Mouse (Mus musculus): Measurements from ENCODE around the gene Gpr107. TPM values are rescaled to one million over a fixed set of nuclear protein-coding genes. Genes with fewer than 3 reads are reported as not detected.

Gpr107 gene
- polyA plus RNA-seq, 1 experiment from 2014 or later = 28.7 TPM

- no peaks in the 10 kb centered on the region for H3K36me3 ChIP-seq (replicated peaks)
- no peaks in the 10 kb centered on the region for H3K9me3 ChIP-seq
- H3K27me3 ChIP-seq (replicated peaks; ENCODE audit: low read depth, poor library complexity, severe bottlenecking) = no peaks in the 10 kb centered on the region
- no peak overlapping the region for H3K4me3 ChIP-seq
- 70% methylated on average over 8 of the region's 8 CpGs for WGBS
- peaks cover 47% of the 10 kb centered on the region for H3K4me1 ChIP-seq
- DNase-seq (ENCODE audit: low spot score) = peak; percentile 21
- H3K27ac ChIP-seq (replicated peaks) = peak overlapping the region; percentile 48
These were observed 21.3 kb upstream of the Gpr107 start for GRCm38 (mm10) chr2:31130815-31131299.

DNA sequence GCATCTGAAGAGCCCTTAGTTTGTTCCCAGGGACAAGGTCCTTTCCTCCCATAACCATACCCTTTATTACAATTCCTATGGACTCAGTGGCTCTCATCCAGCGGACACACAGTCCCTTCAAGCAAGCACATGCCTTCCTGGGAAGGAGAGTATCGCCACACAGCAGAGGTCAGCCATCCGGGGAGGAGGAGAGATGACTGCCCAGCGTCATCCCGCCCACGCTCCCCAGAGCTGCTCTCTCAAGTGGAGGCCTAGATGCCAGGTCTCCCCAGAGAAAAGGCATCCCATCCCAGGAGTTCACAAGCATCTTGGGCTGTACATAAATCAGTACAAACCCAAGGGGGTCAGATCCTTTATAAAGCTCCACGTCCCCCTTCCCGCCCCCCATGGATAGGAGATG, 19.4 kb upstream of the Gpr107 start:
- DNase-seq (ENCODE audit: low spot score) = no peak
- WGBS = 72% methylated on average over 8 of the region's 8 CpGs
- Histone ChIP-seq H3K27ac (replicated peaks) (no peak overlapping the region), H3K4me3 (no peak overlapping the region), H3K27me3 (replicated peaks; ENCODE audit: low read depth, poor library complexity, severe bottlenecking) (no peaks in the 10 kb centered on the region), H3K36me3 (replicated peaks) (no peaks in the 10 kb centered on the region), H3K4me1 (peaks cover 50% of the 10 kb centered on the region), H3K9me3 (no peaks in the 10 kb centered on the region)

DNA sequence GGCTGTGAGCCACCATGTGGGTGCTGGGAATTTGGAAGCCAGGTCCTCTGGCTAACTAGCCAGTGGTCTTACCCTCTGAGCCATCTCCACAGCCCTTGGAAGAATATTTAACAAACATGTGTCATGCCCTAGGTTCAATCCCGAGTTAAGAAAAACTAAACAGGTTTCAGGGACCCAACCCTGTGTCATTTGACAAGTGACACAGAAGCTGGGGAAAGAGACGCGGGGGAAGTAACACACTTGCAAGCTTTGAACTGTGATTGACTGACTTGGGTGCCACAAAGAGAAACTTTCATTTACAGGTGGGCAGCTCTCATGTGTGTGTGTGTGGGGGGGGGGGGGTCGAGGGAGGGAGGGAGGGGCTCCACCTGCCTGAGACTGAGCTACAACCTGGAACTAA, 18.1 kb upstream of the Gpr107 start:
- no peak for DNase-seq (ENCODE audit: low spot score)
- no peak overlapping the region for H3K27ac ChIP-seq (replicated peaks)
- WGBS = 83% methylated on average over 4 of the region's 4 CpGs
- no peaks in the 10 kb centered on the region for H3K36me3 ChIP-seq (replicated peaks)
- no peak overlapping the region for H3K4me3 ChIP-seq
- peaks cover 47% of the 10 kb centered on the region for H3K4me1 ChIP-seq
- no peaks in the 10 kb centered on the region for H3K9me3 ChIP-seq
- H3K27me3 ChIP-seq (replicated peaks; ENCODE audit: low read depth, poor library complexity, severe bottlenecking) = no peaks in the 10 kb centered on the region

DNA sequence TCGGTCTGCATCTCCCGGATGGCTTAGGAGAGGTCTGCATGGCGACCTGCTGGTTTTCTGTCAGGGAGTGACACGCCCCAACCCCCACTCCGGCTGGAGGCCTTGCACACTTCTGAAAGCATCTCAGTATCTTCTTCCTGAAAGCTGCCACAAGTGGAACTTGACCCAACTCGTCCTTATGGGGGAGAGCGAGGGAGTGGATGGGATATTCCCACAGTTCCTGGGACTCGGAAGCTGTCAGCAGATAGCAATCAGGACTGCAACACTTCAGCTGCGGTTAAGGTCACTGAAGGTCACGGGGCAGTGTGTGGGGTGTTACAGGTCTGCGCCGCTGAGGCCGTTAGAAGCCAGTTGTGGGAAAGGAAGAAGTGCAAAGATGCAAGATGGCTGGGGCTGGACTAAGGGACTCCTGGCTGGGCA, 16.6 kb upstream of the Gpr107 start:
- Histone ChIP-seq H3K27me3 (replicated peaks; ENCODE audit: low read depth, poor library complexity, severe bottlenecking) (peaks cover 8% of the 10 kb centered on the region; the same call in 1 of the 2 replicates), H3K9me3 (no peaks in the 10 kb centered on the region), H3K4me1 (peaks cover 46% of the 10 kb centered on the region), H3K36me3 (replicated peaks) (no peaks in the 10 kb centered on the region), H3K4me3 (no peak overlapping the region), H3K27ac (replicated peaks) (no peak overlapping the region)
- 50% methylated on average over 13 of the region's 13 CpGs for WGBS
- DNase-seq (ENCODE audit: low spot score) = peak; percentile 26

GRCm38 (mm10) chr2:31136338-31136737, 15.8 kb upstream of the Gpr107 start:
- Histone ChIP-seq H3K4me3 (no peak overlapping the region), H3K27me3 (replicated peaks; ENCODE audit: low read depth, poor library complexity, severe bottlenecking) (peaks cover 12% of the 10 kb centered on the region; the same call in 1 of the 2 replicates), H3K4me1 (peaks cover 46% of the 10 kb centered on the region), H3K27ac (replicated peaks) (no peak overlapping the region), H3K36me3 (replicated peaks) (no peaks in the 10 kb centered on the region), H3K9me3 (no peaks in the 10 kb centered on the region)
- DNase-seq (ENCODE audit: low spot score) = no peak
- 75% methylated on average over 13 of the region's 13 CpGs for WGBS

DNA sequence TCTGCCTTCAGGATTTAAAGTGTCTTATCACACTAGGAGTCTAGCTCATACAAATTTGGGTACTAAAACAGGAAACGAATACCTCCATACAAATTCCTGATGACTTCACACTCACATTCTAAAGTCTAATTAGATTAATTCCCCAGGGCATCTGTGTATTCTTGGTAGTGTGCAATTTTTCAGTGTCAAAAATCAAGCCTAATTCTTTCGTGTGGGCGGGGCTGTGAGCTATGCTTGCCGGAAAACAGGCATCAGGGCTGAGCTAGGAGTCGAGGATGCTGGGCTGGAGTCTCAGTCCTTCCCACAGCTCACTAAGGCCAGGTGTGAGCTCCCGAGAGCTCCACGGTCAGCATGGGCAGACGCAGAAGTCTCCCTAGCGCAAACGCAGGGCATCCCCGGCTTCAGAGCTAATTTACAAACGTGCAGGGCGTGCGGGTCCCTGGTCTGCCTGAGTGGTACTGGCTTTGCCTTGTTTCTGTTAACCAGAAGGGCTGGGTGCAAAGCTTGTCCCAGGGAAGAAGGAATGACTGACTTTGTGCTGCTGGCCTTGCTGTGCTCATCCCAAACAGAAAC, 15.0 kb upstream of the Gpr107 start:
- peaks cover 51% of the 10 kb centered on the region for H3K4me1 ChIP-seq
- no peaks in the 10 kb centered on the region for H3K9me3 ChIP-seq
- WGBS = 78% methylated on average over 14 of the region's 14 CpGs
- no peak overlapping the region for H3K27ac ChIP-seq (replicated peaks)
- no peak overlapping the region for H3K4me3 ChIP-seq
- no peak for DNase-seq (ENCODE audit: low spot score)
- H3K36me3 ChIP-seq (replicated peaks) = no peaks in the 10 kb centered on the region
- H3K27me3 ChIP-seq (replicated peaks; ENCODE audit: low read depth, poor library complexity, severe bottlenecking) = peaks cover 12% of the 10 kb centered on the region; the same call in 1 of the 2 replicates

DNA sequence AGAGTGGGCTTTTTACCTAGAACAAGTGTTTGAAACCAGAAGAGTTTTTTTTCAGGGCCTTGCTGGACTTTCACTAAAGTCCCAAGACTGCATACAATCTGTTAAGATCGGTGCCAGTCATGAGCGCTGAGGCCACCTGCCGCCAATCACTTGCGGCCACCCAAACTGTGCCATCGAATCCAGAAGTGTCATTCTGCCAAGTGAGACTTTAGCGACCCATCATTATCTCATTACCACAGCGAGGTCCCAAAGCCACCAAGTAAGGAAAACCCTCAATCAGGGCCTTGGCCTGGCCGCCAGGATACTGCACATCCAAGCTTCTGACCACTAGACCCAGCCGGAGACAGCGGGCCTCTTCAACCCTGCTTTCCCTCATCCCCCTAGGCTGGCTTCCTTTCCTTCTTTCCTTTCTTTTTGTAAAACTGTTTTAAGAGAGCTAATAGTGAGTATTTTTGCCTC, 12.9 kb upstream of the Gpr107 start:
- peaks cover 57% of the 10 kb centered on the region for H3K4me1 ChIP-seq
- H3K27me3 ChIP-seq (replicated peaks; ENCODE audit: low read depth, poor library complexity, severe bottlenecking) = peaks cover 26% of the 10 kb centered on the region
- 79% methylated on average over 10 of the region's 10 CpGs for WGBS
- no peak overlapping the region for H3K4me3 ChIP-seq
- DNase-seq (ENCODE audit: low spot score) = no peak
- no peaks in the 10 kb centered on the region for H3K9me3 ChIP-seq
- H3K27ac ChIP-seq (replicated peaks) = no peak overlapping the region
- no peaks in the 10 kb centered on the region for H3K36me3 ChIP-seq (replicated peaks)

DNA sequence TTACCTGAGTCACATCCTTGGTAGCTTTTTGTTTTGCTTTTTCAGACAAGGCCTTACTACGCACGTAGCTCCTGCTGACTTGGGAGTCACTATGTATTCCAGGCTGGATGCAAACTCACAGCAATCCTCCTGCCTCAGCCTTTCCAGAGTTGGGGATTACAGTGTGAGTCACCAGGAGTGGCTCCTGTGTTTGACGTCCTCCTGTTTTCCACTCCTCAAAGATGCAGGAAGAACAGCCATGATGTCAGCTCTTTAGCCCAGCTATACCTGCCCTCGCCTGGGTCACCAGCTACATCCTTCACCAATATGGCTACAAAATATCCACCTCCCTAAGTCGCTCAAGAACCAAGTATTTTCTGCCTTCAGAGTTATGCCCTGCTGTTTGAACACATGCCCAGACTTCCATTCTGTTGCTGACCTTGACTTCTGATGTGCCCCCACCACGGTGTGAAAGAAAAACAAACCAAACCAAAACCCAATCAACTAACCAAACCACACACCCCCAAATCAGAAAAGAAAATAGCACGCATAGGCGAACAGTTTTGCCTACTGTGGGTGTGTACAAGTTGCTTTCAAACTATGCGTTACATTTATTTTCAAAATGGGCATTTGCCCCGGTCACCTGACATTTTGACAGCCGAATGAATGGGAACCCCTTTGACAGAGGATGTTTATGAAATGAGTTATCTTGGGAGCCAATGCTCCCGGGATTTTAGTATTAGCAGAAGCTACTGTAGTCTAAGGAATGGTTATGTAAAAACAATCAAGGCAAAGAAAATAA, 11.9 kb upstream of the Gpr107 start:
- Histone ChIP-seq H3K27ac (replicated peaks) (no peak overlapping the region), H3K4me1 (peaks cover 55% of the 10 kb centered on the region), H3K9me3 (no peaks in the 10 kb centered on the region), H3K36me3 (replicated peaks) (peaks cover under 1% of the 10 kb centered on the region; the same call in 1 of the 2 replicates), H3K27me3 (replicated peaks; ENCODE audit: low read depth, poor library complexity, severe bottlenecking) (peaks cover 26% of the 10 kb centered on the region), H3K4me3 (peak overlapping the region; percentile 91)
- 83% methylated on average over 12 of the region's 12 CpGs for WGBS
- DNase-seq (ENCODE audit: low spot score) = no peak

DNA sequence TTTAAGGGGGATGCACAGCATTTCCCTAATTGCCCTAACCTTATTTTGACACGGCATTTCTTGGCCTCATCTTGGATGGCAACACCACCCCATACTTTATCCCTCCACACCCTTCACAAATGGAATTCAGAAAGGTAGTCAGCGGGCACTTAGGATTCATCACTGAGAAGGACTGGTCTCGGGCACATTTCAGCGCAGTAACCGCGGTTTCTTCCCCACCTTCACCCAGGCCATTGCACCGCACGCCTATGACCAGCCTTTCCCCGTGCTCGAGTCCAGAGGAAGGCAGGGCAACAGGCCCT, 11.4 kb upstream of the Gpr107 start:
- H3K27ac ChIP-seq (replicated peaks) = peak overlapping the region; percentile 91
- 11% methylated on average over 10 of the region's 10 CpGs for WGBS
- no peak for DNase-seq (ENCODE audit: low spot score)
- H3K4me3 ChIP-seq = peak overlapping the region; percentile 91
- peaks cover 49% of the 10 kb centered on the region for H3K4me1 ChIP-seq
- peaks cover 5% of the 10 kb centered on the region; the same call in 1 of the 2 replicates for H3K36me3 ChIP-seq (replicated peaks)
- peaks cover 26% of the 10 kb centered on the region for H3K27me3 ChIP-seq (replicated peaks; ENCODE audit: low read depth, poor library complexity, severe bottlenecking)
- H3K9me3 ChIP-seq = no peaks in the 10 kb centered on the region

- DNase-seq (ENCODE audit: low spot score) = peak; percentile 44
- peak overlapping the region; percentile 91 for H3K4me3 ChIP-seq
- peaks cover 10% of the 10 kb centered on the region for H3K36me3 ChIP-seq (replicated peaks)
- peaks cover 26% of the 10 kb centered on the region for H3K27me3 ChIP-seq (replicated peaks; ENCODE audit: low read depth, poor library complexity, severe bottlenecking)
- H3K9me3 ChIP-seq = no peaks in the 10 kb centered on the region
- H3K4me1 ChIP-seq = peaks cover 44% of the 10 kb centered on the region
- H3K27ac ChIP-seq (replicated peaks) = peak overlapping the region; percentile 91
- WGBS = under 1% methylated on average over 78 of the region's 78 CpGs
These were observed 10.8 kb upstream of the Gpr107 start for GRCm38 (mm10) chr2:31141074-31141866.

DNA sequence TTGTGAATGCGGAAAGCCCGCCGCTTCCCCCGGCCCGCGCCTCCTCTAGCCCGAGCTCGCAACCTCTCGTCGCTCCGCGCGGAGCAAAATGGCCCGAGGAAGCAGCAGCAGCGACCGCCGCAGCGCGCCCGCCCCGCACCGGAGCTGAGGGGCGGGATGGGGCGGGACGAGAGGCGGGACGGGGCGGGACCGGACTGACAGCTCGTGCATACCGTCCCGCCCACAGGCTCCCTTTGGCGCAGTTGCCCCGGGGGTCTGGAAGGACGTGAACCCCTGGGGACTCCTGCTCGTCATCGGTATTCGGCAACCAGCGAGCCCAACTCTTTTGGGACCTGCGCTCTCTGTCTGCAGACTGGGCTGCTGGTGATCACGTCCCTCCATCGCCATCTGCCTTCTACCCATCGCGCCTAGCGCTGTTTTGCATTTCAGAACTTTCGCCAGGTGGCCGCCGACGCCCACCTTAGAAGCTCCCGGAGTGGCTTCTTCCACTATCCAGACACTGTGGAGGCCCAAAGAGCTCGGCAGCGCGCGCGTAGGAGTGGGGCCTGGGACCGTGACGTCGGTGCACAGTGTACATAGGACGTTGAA, 10.2 kb upstream of the Gpr107 start, which contains the start of gene Fnbp1:
Gene Fnbp1, minus strand, starts transcription at position 142 of the 588 bp plus-strand sequence.
- Histone ChIP-seq H3K4me3 (peak within 1 kb of the TSS; percentile 91), H3K36me3 (replicated peaks) (peaks cover 17% of the 10 kb centered on the region), H3K4me1 (peaks cover 42% of the 10 kb centered on the region), H3K9me3 (no peaks in the 10 kb centered on the region), H3K27me3 (replicated peaks; ENCODE audit: low read depth, poor library complexity, severe bottlenecking) (peaks cover 26% of the 10 kb centered on the region), H3K27ac (replicated peaks) (peak within 1 kb of the TSS; percentile 91)
- WGBS = under 1% methylated on average over 59 of the region's 59 CpGs
- DNase-seq (ENCODE audit: low spot score) = peak; percentile 91

DNA sequence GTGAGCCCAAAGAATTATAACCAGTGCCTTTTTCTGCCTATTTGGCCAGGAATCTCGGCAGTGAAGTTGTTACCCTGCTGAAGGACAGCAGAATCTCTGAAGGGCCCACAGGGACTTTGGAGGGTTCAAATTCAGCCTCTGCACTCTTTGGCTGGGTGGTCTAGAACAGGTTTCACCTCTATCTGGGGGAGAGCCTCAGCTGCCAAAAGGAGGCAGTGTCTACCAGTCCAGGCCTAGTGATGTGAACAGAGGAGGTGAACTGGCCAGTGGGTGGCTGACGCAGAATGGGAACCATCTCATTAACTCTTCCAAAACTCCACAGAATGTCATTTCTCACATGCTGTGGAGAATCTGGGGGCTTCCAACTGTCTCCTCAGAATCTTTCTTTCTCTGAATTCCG, 9.6 kb upstream of the Gpr107 start:
- Histone ChIP-seq H3K27me3 (replicated peaks; ENCODE audit: low read depth, poor library complexity, severe bottlenecking) (peaks cover 26% of the 10 kb centered on the region), H3K27ac (replicated peaks) (no peak overlapping the region), H3K36me3 (replicated peaks) (peaks cover 20% of the 10 kb centered on the region), H3K4me3 (peak overlapping the region; percentile 91), H3K4me1 (peaks cover 37% of the 10 kb centered on the region), H3K9me3 (no peaks in the 10 kb centered on the region)
- 35% methylated on average over 3 of the region's 3 CpGs for WGBS
- no peak for DNase-seq (ENCODE audit: low spot score)
